Mouse (Mus musculus): ENCODE data around the gene Gpbar1.

DNA sequence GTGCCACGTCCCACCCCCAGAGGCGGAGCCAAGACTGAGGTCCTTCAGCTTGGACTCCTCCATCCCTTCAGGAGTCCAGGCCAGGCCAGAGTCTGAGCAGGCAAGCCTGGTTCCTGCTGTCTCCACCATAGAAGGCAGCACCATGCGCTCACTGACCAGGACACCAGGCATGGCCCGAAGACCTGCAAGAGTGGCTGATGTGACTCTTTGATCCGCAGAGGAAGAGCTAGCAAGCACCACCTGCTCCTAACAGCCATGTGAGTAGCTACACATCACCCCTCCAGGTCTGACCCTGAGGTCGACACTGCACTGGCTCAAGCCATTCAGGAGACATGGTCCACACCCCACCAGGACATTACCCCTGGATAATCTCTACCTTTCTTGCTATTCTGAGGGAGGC lies 1.3 kb upstream of the Gpbar1 start:
- TF ChIP-seq CTCF (IDR thresholded peaks at IDR 0.05; ENCODE audit: insufficient read depth, low read length), result no peak
- no peak for TF ChIP-seq POLR2A (IDR thresholded peaks at IDR 0.05; ENCODE audit: borderline replicate concordance, extremely low read depth, low read depth, low read length)
